Mouse (Mus musculus): Measurements from ENCODE around the gene Shank2.

- no peak for TF ChIP-seq CTCF (IDR thresholded peaks at IDR 0.05)
- TF ChIP-seq EP300 (IDR thresholded peaks at IDR 0.05), result no peak
Observed at GRCm38 (mm10) chr7:144316224-144316623, 314.5 kb downstream of the Shank2 start.

All from lung, postnatal 0 days (tissue).